Mouse (Mus musculus) cerebellum, adult 11-12 months (tissue): ENCODE results near the gene Taf15.
"Not testable (repeated sequence)": the region's sequence is repeated elsewhere in the genome, so short reads cannot be mapped to it uniquely, and the experiment has no call there.

Source experiments
- DNase-seq: peaks from one replicate; pipeline ENCODE4 v3.0.0; 2022

Gene Taf15

DNA sequence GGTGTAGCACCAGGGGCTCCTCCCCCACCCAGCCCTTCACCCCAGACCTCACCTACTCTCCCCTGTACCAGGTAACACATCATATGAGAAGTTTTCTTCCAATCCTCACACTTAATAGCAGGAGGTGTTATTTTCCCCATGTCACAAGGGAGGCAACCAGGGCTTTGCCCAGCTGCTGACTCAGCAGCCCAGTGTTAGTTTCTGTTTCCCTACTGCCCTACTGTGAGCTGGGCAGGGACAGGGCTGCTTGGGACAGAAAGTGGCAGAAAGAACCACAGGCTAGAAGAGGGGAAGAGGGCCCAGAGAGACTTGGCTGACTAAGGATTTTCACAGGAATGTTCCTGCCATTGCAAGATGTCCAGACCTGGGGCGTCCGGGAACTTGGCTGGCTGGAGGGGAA is 68.0 kb downstream of the Taf15 start:
- DNase-seq = no peak

- no peak for DNase-seq
Measured at GRCm38 (mm10) chr11:83541415-83541814, 68.5 kb downstream of the Taf15 start.

GRCm38 (mm10) chr11:83544214-83544613 is 71.3 kb downstream of the Taf15 start:
- DNase-seq = no peak

DNA sequence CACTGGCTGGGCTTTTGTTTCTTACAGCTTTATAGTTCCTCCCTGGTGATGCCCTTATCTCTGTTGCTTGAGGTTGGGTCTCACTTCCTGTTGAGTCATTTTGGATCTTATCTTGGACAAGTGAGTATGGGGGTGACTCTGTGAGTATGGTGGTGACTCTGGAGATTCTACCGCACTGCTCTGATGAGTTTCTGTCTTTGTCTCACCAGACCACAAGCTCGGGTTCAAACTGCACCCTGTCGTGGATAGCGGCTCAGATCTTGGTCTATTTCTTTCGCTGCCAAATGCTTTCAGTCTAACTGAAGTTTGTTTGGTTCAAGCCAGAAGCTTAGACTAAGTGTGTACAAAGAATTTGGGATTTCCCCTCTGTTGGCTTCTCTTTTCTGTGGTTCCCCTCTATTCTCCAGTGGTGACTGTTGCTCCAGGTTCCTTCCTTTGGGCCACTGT is 77.3 kb downstream of the Taf15 start:
- DNase-seq = no peak

GRCm38 (mm10) chr11:83551037-83551436 is 78.2 kb downstream of the Taf15 start:
- DNase-seq = not testable (repeated sequence)

DNA sequence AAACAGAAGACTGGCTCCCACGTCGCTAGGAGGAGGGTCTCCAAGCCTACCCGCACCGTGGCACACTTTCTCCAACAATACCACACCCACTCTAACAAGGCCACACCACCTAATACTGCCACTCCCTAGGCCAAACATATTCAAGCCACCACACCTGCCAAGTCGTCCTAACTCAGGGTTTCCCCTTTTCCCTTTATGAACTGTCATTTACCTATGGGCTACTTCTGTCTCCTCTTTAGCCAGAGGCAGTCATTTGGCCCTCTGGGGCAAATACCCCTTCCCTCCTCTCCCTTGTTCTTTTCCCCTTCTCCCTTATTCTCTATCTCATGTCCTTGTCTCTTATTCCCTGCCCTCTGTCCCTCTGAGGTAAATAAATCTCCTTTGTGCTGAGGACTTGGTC is 78.8 kb downstream of the Taf15 start:
- no peak for DNase-seq
